Mouse (Mus musculus) ZHBTc4 (cell line): ENCODE data around the gene Slc25a5.

Source experiments
- DNase-seq: peaks from one replicate; pipeline ENCODE4 v3.0.0-alpha.2; 2011; ENCODE audit warnings: low read depth, low spot score

Gene Slc25a5

DNA sequence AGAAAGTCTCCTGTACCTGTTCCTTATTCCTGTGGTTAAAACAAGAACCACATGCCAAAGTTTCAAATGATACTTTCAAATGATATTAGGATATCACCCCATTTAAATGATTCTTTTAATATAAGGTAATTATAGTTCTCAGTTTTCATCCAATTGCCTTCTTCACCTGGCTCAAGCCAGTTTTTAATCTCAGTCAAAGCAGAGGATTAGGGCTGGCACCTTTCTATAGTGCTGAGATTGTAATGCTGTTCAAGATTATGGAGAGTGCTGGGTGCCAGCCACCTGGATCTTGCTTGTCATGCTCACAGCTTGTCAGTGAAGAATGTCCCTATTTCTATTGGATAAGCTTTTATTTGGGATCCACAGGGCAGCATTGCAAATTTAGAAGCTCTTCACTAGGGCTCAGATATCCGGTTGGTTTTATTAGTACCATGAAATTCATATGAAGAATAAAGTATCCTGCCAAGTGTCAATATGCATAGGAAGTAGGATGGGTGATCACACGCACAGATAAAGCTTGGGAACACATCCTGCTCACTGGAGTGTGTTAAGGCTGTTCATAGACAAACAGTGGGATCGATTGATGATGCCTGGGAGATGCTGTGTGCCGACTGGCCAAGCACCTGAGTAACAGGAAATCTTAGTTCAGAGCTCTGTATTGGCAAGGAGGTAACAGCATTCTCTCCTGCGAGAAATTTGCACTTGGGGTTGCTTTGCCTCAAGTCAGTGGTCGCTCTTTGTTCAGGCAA, 3.9 kb downstream of the Slc25a5 start:
- peak; percentile 12 for DNase-seq

DNA sequence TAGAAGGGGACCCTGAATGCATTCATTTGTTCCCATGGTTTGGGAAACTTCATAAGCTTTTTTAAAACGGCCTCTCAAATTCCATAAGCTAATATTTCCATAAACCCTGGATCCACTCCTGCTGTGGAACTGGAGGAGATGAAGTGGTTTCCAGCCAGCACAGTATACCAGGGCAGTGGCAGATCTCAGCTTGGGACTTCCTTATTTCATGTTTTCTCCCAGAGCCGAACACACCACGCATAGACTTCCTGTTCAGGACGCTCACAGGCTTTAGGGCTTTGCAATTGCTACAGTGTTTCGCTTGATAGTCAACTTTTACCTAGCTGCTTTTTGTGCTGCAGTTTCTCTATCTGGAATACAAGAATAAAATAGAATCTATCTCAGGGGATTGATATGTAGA, 7.7 kb downstream of the Slc25a5 start:
- no peak for DNase-seq

DNA sequence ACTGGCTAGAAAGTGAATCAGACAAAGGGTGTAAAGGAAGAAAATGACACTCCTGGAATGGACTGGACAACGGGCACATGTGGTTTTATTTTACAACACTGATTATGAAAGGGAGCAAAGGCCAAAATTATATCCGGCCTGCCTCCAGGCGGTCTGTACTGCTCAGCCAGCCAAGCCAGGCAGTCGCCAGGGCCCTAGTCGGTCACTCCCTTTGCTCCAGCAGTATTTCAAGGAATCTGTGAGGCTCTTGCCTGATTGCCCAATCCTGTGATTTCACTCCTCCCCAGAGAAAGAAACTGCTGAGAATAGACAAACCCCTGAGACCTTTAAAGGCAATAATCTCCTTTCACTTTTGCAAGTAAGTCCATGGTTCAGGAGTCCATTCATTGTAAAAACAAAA, 8.7 kb downstream of the Slc25a5 start:
- DNase-seq, result no peak

DNA sequence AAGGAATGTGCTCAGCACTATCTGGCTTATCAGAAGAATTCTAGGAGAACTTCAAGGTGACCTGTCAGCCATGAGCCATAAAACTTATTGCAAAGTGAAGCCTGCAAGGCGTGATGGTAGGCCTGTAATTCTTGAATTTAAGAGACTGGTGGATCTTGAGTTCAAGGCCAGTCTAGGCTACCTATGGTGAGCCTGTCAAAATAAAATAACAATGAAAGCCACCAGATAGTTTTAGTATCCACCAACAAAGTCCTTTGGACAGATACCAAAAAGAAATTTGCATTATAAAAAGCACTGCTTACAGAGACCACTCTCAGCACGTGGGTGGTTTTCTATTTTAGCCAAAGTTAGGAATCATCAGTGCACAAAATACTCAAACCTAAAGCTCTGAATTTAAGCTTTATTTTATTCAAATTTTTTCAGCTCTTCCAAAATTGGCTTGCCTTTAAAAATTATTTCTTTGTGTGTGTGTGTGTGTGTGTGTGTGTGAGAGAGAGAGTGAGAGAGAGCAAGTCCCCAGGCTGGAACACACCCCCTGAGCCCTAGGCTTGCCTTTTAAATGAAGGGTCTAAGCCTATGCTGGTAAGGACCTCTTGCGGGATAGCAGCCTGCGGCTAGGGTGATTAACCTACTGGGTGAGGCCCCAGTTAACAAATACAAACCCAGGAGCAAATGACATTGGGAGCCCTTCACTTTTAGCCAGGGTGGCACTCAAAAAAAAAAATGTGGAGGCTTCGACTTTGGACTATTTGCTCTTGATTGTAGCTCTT, 10.2 kb downstream of the Slc25a5 start:
- DNase-seq, result peak; percentile 70

DNA sequence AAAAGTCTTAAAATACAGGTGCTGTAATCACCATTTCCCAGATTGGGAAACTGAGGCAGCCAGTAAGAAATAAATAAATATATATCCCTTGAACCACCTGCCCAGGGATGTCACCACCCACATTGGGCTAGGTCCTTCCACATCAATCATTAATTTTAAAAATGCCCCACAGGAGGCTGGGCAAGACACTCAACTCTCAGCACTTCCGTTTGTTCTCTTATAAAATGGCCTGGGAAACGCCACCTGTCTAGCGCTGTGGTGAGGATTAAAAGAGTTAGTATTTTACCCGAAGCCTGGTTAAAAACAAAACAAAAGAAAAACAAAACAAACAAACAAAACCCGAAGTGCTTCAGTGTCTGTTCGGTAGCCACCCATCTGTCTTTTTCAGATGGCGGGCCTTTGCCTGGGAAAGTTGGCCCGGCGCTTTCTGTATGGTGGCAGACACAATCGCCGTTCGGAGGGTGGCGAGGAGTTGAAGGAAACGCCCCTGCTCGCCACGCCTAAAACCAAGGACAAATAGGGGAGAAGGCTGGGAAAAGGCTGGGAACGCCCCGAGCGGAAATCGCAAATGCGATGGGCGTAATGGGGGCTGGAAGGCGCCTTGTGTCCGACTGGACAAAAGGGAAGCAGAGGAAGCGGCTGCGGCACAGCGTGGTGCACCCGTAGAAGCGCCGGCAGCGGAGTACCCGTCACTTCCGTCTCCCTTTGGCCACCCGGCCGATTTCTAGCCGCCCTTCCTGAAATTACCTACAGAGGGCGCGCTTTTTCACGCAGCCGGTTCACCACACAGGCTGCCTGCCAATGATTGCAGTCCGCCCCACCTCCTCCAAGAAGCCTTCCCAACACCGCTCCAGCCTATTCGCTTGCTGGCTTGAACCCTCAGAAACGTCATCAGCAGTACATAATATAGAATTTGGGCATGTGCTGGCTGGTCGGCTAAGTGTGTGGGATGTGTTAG, 12.2 kb downstream of the Slc25a5 start:
- DNase-seq, result peak; percentile 97

DNA sequence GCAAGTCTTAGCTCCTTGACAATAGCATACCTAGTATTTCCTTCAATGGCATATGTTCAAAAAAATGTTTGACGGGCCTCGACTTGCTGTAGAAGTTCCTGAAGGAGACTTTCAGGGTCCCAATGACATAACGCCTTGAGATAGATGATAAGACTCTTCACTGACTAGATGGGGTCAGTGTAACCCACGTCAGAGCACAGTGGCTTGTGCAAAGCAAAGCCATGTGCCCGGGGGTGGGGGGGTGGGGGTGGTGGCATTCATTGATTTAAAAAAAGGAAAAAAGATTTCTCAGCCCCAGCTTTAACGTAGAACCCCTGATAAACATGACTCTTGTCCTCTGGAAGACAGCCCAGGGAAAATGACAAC, 12.8 kb downstream of the Slc25a5 start:
- no peak for DNase-seq

DNA sequence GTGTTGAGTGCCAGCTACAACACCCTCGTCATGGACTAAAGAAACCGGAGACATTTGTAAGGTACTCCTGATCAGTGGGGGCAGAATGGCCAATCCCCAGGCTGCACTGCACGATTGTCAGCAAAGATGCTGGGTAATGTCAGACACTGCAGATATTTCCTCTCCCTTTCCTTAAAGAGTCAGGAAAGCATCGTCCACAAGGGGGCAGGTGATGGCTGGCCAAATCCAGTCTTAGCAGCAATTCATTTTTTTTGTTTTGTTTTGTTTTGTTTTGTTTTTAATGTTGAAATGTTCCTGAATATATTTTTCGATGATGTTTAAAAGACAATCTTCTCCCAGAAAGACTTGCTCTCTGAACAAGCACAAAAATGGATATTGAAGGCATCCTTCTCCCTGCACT, 15.9 kb downstream of the Slc25a5 start:
- peak; percentile 28 for DNase-seq

DNA sequence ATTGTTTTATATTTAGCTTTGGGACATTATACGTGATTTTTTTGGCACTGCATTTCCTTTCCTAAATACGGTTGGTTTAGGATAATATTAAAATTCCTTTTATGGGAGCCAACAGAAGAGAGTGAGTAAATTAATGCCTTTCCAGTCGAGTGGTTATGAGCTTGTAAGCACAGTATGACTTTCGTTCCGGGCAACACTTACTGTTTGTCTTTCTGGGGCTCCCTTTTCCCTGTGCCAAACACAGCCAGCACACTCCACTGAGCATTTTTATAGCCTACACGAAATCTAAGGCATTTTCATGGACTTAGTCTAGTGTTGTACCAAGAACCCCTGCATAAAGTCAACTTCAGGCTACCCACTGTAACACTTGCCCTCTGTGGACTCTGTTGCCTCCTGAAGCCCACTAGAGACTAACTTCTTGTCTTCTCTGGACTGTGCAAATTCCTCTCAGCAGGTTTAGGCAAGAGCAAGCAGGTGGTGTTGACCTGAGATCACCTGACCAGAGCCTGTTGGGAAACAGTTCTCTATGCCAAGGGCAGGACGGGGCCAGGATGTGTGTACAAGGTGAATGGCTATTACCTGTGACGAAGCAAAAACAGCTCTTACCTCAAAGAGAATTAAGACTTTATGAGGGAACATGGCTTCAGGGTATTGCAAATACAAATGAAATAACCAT, 18.8 kb downstream of the Slc25a5 start:
- DNase-seq, result no peak

DNA sequence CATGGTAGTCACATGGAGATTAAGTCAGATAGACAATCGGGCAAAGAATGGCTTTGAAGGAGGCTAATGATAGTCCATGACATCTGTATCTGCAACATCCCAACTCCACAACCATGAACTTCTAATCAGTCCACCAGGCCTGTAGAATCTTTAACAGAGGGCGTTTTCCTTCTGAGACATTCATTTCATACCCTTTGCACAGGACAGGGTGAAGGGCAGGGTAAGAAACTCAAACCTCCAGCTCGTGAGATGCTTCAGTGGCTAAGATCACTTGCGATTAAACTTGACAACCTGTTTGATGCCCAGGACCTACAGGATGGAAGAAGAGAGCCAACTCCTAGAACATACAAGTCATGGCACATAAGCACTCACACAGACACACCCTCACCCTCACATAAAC, 19.6 kb downstream of the Slc25a5 start:
- DNase-seq, result no peak

DNA sequence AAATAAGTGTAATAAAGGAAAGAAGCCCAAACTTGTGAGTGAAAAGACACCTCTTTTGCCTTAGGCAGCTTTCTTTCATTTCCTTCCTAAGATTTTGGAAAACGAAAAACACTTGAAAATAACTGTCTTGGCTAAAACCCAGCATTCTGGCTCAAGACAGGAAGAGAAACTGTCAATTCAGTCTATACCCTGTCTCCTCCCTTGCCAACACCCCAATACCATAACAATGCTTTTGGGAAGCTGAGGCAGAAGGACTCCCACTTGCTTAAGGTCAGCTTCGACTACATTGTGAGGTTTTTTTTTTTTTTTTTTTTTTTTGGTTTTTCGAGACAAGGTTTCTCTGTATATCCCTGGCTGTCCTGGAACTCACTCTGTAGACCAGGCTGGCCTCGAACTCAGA, 20.0 kb downstream of the Slc25a5 start:
- no peak for DNase-seq

DNA sequence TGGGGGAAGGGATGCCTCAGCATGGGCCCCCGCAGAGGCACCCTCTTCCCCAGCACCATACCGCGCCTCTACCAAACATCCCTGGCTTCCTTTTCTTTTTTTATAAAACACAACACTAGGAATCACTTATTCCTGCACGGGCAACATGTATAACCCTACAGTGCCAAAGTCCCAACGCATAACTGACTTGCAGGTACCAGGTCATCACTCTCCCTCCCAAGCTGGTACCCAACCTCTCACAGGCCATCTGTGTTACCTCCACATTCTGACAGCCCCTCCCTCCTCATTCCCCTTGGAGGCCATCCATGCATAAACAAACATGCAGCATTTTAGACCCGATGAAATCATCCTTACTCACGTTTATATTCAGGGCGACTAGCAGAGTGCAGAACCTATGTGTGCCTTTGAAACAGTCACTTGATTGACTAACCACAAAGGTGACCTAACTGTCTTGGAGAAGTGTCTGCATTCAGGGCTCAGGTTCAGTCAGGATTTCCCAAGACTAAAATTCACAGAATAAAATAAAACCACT, 21.0 kb downstream of the Slc25a5 start:
- no peak for DNase-seq

DNA sequence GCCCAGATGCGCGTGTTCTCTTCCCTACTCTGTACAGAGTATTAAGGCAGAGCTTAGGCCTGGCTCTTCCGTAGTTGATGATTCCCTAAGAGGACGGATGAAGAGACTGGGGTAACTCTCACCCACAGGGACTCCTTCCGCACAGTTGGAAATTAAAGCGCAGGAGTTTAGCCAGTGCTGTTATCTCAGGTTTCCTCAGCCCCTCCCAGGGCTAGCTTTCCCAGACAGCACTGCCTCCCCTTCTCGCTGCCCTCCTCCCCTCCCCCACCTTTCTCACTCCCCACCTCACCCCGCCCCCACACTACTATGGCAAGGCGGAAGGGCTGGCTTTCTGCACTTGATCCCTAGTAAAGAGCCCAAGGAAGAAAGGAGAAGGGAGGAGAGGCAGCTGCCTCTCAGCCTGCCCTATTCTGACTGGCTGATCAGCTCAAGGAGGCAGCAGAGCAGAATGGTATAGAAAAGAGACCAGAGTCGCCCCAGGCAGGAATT, 21.5 kb downstream of the Slc25a5 start:
- peak; percentile 90 for DNase-seq

DNA sequence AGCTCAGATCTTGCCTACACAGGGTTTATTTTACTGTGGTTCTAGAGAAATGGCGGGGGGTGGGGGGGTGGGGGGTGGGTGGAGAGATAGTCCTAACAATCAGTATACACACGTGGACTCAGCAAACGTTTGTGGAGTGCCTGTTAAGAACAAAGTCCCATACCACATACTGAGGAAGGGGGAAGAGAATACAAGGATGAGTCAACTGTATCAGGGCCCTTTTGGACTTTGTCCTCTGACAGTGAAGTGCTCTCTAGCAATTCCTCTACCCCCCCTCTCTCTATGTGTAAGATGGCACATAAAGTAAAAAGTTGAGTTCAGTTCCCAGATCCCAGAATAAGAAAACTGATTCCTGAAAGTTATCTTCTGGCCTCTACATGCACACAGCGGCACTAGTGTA, 24.1 kb downstream of the Slc25a5 start:
- no peak for DNase-seq

DNA sequence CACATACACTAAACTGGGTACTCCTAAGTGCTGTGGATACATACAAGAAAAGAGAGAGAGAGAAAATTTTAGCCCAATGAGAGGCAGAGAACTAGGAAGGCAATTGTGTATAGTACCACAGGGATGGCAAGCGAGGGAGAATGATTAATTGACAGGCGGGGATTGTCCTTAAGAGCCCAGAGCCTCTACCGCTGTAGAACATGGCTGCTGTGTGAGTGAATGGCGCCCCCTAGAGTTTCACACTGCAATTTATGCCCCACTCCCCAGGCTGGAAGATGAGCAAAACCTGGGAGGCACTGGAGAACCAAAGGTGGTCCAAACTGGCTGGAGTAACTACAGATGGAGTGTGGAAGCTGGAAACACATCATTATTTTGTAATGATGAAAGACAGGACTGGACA, 24.8 kb downstream of the Slc25a5 start:
- peak; percentile 73 for DNase-seq

DNA sequence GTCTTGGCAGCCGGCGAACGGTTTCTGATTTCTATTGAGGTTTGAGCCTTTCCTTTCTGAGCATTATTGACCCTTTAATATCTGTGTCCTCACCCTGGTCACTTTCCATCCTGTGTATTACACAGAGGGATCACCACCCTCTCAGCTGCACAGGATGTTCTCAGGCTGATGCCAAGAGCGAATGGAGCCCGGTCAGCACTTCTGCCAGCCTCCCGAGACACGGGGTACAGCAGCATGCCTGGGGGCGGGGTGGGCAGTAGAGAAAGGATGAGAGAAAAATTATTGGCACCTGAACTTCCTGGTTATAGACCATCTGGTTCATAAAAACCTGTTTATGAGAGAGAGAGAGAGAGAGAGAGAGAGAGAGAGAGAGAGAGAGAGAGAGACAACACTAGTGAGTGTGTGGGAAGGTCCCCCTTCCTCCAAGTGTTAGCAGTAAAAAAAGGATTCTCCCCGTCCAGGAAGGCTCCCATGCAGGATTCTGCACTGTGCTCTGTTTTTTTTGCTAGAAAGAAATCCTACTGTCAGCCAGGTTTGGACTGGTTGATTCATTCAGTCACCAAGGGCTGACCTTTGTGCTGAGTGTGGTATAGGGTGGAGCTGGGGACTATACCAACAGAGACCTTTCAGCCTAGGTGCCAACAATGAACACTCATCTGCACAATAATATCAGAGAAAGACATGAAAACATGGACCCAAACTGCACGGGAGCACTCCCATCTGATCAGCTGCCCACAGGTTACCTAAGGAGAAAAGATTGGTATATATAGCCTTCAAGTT, 28.7 kb downstream of the Slc25a5 start:
- no peak for DNase-seq

DNA sequence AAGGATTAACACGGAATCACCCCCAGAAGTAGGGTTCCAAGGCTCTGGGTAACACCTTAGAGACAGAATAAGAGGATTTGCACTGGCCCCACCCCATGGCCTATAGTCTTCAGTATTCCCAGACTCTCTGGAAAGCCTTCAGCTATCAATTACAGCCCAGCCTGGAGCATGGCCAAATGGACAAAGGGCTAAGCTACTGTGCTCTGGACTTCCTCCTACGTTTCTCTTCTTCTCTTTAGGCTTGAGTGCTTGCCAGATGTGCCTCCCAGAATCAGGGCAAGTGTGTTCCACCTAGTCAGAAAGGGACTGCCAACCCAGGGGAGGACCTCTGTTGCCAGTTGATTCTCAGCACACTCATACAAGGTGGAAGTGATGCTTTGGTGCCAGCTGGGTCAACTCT, 29.6 kb downstream of the Slc25a5 start:
- no peak for DNase-seq

DNA sequence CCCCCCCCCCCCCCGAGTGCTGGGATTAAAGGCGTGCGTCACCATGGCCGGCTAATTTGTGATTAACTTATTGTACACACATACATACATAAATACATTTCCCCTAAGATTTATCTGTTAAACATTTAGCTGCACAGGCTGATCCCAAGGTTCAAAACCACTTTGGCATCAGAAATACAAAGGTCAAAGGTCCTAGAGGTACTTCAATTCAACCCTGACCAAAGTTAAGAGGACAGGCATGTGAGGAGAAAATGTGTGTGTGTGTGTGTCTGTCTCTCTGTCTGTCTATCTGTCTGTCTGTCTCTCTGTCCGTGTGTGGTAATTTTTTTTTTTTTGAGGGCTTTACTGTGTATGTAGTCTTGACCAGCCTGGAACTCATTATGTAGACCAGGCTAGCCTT, 31.4 kb downstream of the Slc25a5 start:
- no peak for DNase-seq

DNA sequence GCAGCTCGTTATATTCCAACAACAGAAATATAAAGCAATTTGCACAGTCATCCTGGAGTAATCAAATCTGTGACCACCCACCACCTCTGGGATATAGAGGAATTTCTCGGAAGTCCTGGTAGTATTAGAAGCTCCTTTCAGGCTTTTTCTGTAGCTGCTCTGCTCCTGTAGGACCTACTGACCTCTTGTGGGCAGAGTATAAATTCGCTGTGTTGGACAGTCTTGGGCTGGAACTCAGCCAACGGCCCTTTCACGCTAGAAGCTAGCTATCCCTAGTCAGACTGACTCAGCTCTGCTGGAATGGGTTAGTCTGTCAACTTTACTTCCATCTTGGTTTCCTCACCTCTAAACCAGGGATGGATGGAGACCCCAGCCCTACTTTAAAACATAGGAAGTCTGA, 34.8 kb downstream of the Slc25a5 start:
- DNase-seq, result peak; percentile 25

DNA sequence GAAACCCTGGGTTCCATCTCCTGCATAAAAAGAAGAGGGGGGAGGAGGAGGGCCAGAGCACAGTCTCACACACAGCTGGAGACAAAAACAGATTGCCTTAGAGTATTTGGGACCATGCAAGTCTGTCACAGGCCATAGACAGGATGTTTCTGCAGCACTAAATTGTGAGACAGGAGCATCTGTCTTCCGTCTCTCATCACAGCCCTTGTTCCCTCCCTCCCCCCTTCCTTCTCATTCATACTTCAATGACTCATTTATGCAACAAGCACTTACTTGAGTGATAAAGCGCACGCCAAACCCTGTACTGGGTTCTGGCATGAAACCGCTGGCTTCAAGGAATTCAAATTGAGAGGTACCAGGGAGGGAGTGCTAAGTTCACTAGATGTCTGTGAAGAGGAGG, 36.2 kb downstream of the Slc25a5 start:
- DNase-seq, result no peak

DNA sequence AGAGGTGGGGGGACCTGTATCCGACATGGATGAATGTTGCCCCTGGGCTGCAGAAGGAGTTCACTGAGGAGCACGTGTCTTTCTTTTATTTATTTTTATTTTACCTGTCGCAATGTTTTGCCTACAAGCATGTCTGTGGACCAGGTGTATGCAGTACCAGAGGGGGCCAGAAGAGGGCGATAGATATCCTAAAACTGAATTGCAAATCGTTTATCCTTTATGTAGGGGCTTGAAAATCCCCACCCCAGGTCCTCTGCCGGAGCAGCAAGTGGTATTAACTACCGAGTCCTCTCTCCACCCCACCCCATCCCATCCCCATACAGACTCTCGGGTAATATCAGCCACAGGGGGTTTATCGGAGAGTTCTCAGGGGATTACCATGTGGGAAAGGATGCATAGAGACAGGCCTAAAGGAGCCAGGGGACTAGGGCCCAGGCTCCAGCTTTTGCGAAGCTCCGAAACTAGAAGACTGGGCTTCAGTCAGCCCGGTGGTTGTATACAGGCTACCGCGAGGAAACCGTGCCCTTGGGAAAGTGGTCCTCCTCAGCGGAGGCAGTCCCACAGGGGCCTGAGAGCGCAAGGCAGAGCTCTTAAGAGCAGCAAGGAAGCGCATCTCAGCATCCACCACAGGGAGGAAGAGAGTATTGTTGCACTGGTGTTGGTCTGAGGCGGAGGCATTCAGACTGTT, 38.1 kb downstream of the Slc25a5 start:
- DNase-seq, result peak; percentile 78
